Mouse (Mus musculus) gastrocnemius, postnatal 14 days (tissue): ENCODE measurements at regions not wholly inside any gene's neighbourhood (a gene's known extent, or its start where the extent isn't known, plus 50 kb on each side); places are given as distances from the start of the nearest gene placed in this dataset.
"Not testable (repeated sequence)": the region's sequence is repeated elsewhere in the genome, so short reads cannot be mapped to it uniquely, and the experiment has no call there.

Experiments
- DNase-seq: peaks from one replicate; pipeline ENCODE4 v3.0.0; 2021; ENCODE audit warnings: mixed read lengths
- intact Hi-C: fragments of 180-260 bp; cut with DNase I; formaldehyde crosslinking; loops from one replicate; pipeline ENCODE4 v1.15.1; 2025; ENCODE audit warnings: low total_unique reads

GRCm38 (mm10) chr12:8417127-8417790 lies 82.5 kb downstream of the Rhob start:
- intact Hi-C loops = no loop called here

GRCm38 (mm10) chr12:8412125-8412524 lies 87.7 kb downstream of the Rhob start:
- no peak for DNase-seq
- intact Hi-C loops = no loop called here

More at GRCm38 (mm10) chr12:8417127-8417790, 82.5 kb downstream of the Rhob start:
- no peak for DNase-seq

GRCm38 (mm10) chr12:8410410-8411341 lies 89.1 kb downstream of the Rhob start:
- no peak for DNase-seq
- intact Hi-C loops = no loop called here

- intact Hi-C loops = no loop called here
- DNase-seq = no peak
Measured at GRCm38 (mm10) chr12:8402084-8402483, 88.9 kb downstream of the Hs1bp3 start.

- no peak for DNase-seq
- intact Hi-C loops = no loop called here
Measured at GRCm38 (mm10) chr12:8401376-8401775, 88.1 kb downstream of the Hs1bp3 start.

- intact Hi-C loops = no loop called here
- DNase-seq = no peak
Measured at GRCm38 (mm10) chr12:8400345-8401130, 87.3 kb downstream of the Hs1bp3 start.

DNA sequence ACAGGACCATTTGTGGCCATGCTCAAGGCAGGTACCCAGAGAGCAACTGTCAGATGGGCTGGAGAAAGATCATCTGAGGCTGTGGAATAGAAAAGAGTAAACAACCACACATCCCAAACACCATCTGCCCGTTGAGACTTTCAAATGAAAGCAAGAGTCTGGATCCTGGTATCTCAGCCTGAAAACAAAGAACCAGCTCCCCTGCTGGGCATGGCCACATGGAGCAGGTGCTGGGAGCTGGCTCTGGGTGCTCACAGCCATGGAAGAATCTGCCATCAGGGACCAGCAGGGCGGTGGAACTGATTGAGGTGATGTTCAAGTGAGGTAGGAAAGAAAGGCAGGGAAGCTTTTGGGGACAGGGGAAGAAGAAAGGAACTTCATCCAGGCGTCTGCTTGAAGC lies 85.6 kb downstream of the Hs1bp3 start:
- intact Hi-C loops = no loop called here
- no peak for DNase-seq

DNA sequence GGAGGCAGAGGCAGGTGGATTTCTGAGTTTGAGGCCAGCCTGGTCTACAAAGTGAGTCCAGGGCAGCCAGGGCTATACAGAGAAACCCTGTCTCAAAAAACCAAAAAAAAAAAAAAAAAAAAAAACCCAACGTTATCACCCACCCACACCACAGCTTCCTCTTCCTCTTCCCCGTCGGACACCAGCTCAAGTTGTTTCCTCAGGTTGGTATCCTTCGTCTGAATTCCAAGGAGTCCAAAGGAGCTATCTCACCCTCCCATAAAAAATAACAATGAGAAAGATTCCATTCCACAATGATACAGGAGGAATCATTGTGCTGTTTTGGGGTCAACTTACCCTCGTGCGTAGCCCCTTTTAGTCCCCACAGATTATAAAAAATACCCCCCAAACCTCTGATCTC lies 83.2 kb downstream of the Hs1bp3 start:
- DNase-seq, intact Hi-C loops: not testable (repeated sequence)

DNA sequence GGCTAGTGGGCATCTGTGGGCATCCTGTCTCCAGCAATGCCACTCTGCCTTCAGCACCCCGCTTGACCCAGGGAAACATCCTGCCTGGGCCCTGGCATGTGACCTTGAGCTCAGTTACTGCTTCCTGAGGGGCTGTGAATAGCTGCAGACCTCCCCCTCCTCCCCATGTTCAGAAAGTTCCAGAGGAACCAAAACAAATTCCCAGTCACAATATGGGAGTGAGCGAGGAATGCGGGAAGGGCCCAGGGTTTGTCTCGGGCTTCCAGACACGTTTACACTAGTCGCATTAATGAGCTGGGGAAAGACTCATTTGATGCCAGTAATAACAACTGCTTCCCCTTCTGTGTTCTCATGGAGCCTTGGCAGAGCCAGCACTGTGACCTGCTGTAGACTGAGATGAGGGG lies 81.7 kb downstream of the Hs1bp3 start:
- DNase-seq = no peak

GRCm38 (mm10) chr12:8393976-8394375 lies 80.7 kb downstream of the Hs1bp3 start:
- DNase-seq = no peak
- intact Hi-C loops = no loop called here

More for the DNA sequence above, 81.7 kb downstream of the Hs1bp3 start:
- intact Hi-C loops = no loop called here
